Mouse (Mus musculus) G1E (cell line): ENCODE measurements around the gene Fhad1. TPM values are rescaled to one million over a fixed set of nuclear protein-coding genes. Genes with fewer than 3 reads are reported as not detected.

Experiments used
- ATAC-seq: 2 replicates; pipeline ENCODE4 v1.8.0; 2016; ENCODE audit warnings: mild to moderate bottlenecking; ENCODE audit not compliant: insufficient number of reproducible peaks, poor library complexity, low FRiP score, severe bottlenecking; ENCODE audit errors: extremely low read depth
- DNase-seq: peaks from one replicate; pipeline ENCODE4 v3.0.0; 2012; ENCODE audit warnings: low spot score
- H3K27me3 ChIP-seq: 2 replicates; pipeline ENCODE4 v1.6.1; 2012; ENCODE audit warnings: mild to moderate bottlenecking, low read length, inconsistent platforms; ENCODE audit not compliant: insufficient read depth
- H3K36me3 ChIP-seq: replicated peaks from 2 replicates; pipeline ENCODE3; 2012; ENCODE audit warnings: mild to moderate bottlenecking, inconsistent platforms
- H3K4me1 ChIP-seq: 2 replicates; pipeline ENCODE4 v1.6.1; 2012; ENCODE audit warnings: low read depth, low read length, inconsistent platforms, mixed read lengths; ENCODE audit not compliant: insufficient read depth
- H3K4me3 ChIP-seq: 2 replicates; pipeline ENCODE4 v1.5.1; 2012; ENCODE audit warnings: low read depth, mild to moderate bottlenecking, inconsistent platforms, low read length, moderate library complexity, mixed read lengths
- H3K9me3 ChIP-seq: replicated peaks from 2 replicates; pipeline ENCODE4 v1.6.1; 2012; ENCODE audit warnings: inconsistent platforms
- CTCF ChIP-seq: IDR thresholded peaks from 2 replicates; pipeline ENCODE4 v1.5.1; 2012; ENCODE audit warnings: low read depth, low read length, inconsistent platforms, mixed read lengths
- GATA1 ChIP-seq: IDR thresholded peaks from 2 replicates; pipeline ENCODE4 v1.6.1; 2012; ENCODE audit warnings: borderline replicate concordance, low read length, inconsistent platforms, mixed read lengths
- GATA2 ChIP-seq: IDR thresholded peaks from 2 replicates; pipeline ENCODE4 v1.6.1; 2012; ENCODE audit warnings: low read depth, low read length, inconsistent platforms, borderline replicate concordance
- POLR2AphosphoS5 ChIP-seq: IDR thresholded peaks from 2 replicates; pipeline ENCODE4 v1.6.1; 2012; ENCODE audit warnings: low read depth, low read length, inconsistent platforms; ENCODE audit not compliant: insufficient replicate concordance
- TAL1 ChIP-seq: conservative IDR thresholded peaks from 2 replicates; pipeline ENCODE4 v1.6.1; 2012; ENCODE audit warnings: low read depth, low read length, inconsistent platforms, mixed read lengths
- polyA plus RNA-seq: library from polyadenylated mRNA; stranded (reverse); fragments of >175 nt; gene quantifications from 2 replicates; pipeline ENCODE4 v1.2.3, GENCODE M21; 2012
- total RNA-seq, 2 experiments: library from RNA; stranded (forward) in 1 of 2; stranded (reverse) in 1 of 2; fragments of 200-1000 nt in 1 of 2; fragments of >200 nt in 1 of 2; fragmentation: Nextera tagmentation in 1 of 2; gene quantifications; 2 replicates each; pipeline ENCODE4 v1.2.3; 2014 to 2017

Fhad1 gene
- total and polyA plus RNA-seq, 3 experiments: 0.11 TPM; not detected in 2

DNA sequence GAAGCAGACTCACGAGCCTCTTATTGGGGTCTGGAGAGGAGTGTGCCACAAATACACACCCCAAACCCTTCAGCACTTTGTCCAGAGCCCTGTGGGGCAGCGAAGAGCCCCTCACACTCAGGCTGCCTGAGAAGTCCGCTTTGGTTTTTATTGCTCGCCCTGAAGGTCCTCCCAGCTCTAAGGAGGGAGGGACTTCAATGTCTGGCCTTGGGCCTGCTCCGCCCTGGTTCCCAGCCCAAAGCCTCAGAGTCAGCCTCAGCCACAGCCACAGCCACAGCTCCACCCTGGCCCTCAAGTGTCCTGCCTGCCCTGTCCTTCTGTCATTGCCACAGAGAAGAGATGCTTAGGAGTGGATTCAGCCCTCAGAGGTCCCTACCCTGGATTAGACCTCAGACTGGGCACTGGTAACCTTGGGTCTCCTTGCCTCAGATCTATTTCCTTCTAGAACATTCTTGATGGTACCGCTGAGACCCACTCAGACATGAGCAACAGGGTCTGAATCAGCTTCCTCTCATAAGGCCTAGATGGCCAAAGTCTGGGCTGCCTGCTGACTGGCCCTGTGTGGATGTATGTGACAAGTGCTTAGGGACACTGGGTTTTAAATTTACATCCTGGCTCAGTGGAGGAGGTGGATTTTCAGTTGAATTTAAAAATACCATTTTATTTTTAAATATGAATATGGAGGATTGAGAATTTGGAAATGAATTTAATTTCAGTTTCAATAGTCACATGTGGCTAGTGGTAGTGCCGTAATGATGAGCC lies 56.1 kb downstream of the Fhad1 start:
- ATAC-seq (no peak), DNase-seq (no peak)
- Histone ChIP-seq H3K27me3 (no peaks in the 10 kb centered on the region; the same call in 1 of the 2 replicates), H3K4me1 (peaks cover 6% of the 10 kb centered on the region), H3K4me3 (no peak overlapping the region), H3K9me3 (no peaks in the 10 kb centered on the region), H3K36me3 (no peaks in the 10 kb centered on the region)
- no peak for TF ChIP-seq CTCF
- no peak for TF ChIP-seq TAL1
- no peak for TF ChIP-seq POLR2AphosphoS5
- no peak for TF ChIP-seq GATA2
- no peak for TF ChIP-seq GATA1

DNA sequence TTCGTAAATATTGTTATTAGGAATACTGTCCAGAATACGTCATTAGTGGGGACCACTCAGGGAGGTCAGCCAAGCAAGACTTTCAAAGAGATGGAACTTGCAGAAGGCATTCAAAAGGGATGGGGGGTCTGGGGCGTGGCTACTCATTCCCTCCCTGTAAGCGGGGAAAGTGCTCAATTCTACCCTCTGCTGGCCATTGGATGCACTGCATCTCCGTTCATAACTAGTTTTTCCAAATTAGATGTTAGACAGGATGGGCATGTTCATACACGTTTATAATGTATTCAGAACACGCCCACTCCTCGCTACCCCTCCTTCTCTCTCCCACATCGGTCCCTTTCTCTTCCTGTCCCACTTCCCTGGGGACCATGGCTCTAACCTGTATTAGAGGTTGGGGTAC lies 56.7 kb downstream of the Fhad1 start:
- Histone ChIP-seq H3K27me3 (no peaks in the 10 kb centered on the region; the same call in 1 of the 2 replicates), H3K36me3 (no peaks in the 10 kb centered on the region), H3K9me3 (no peaks in the 10 kb centered on the region), H3K4me3 (no peak overlapping the region), H3K4me1 (peaks cover 6% of the 10 kb centered on the region)
- ATAC-seq (no peak; the same call in 1 of the 2 replicates), DNase-seq (peak; percentile 59)
- peak; percentile 87 for TF ChIP-seq CTCF
- no peak for TF ChIP-seq GATA1

DNA sequence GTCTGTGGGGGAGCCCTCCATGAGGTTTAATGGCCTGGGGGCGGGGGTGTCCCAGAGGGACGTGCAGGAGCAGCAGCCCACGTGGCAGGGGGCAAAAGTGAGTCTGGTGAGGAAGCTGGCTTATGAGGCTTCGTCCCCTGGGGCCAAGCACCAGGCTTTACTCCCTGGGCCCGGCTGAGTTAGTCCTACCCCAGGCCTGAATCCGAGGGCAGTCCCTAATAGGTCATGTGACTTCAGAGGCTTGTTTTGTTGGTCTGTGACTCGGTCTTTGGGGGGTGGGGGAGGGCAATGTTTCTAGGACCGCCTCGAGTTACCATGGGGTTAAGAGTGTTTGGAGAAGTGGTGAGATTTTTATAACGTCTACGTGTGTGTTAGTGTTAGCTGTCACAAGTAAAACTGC lies 57.1 kb downstream of the Fhad1 start:
- peaks cover 6% of the 10 kb centered on the region for H3K4me1 ChIP-seq
- no peak for ATAC-seq
- no peaks in the 10 kb centered on the region for H3K36me3 ChIP-seq
- no peaks in the 10 kb centered on the region; the same call in 1 of the 2 replicates for H3K27me3 ChIP-seq
- H3K4me3 ChIP-seq: no peak overlapping the region
- no peak for TF ChIP-seq CTCF
- no peak for TF ChIP-seq GATA1
- no peak for TF ChIP-seq POLR2AphosphoS5
- TF ChIP-seq TAL1: no peak
- no peak for TF ChIP-seq GATA2
- H3K9me3 ChIP-seq: no peaks in the 10 kb centered on the region
- no peak for DNase-seq

DNA sequence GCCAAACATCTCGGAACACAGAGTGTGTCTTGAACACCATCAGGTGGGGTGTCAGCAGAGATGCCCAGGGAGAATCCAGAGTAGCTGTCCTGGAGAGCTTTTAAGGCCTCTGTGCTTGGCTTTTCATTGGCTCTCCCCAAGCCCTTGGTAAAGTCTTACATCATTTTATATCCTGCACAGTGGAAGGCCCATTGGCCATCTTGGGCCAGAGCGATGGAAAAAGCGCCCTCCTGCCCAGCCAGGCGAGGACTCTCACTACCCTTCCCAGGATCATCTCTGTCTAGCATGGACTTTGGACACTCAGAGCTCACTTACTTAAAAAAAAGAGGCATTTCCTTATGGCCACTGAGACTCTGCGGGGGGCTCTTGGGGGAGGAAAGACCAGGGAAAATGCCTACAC lies 58.0 kb downstream of the Fhad1 start:
- H3K4me1 ChIP-seq: peaks cover 6% of the 10 kb centered on the region
- TF ChIP-seq POLR2AphosphoS5 (no peak), GATA2 (no peak), TAL1 (no peak), GATA1 (no peak), CTCF (no peak)
- no peaks in the 10 kb centered on the region for H3K36me3 ChIP-seq
- no peaks in the 10 kb centered on the region for H3K9me3 ChIP-seq
- ATAC-seq (no peak), DNase-seq (no peak)
- H3K27me3 ChIP-seq: no peaks in the 10 kb centered on the region; the same call in 1 of the 2 replicates
- no peak overlapping the region for H3K4me3 ChIP-seq

DNA sequence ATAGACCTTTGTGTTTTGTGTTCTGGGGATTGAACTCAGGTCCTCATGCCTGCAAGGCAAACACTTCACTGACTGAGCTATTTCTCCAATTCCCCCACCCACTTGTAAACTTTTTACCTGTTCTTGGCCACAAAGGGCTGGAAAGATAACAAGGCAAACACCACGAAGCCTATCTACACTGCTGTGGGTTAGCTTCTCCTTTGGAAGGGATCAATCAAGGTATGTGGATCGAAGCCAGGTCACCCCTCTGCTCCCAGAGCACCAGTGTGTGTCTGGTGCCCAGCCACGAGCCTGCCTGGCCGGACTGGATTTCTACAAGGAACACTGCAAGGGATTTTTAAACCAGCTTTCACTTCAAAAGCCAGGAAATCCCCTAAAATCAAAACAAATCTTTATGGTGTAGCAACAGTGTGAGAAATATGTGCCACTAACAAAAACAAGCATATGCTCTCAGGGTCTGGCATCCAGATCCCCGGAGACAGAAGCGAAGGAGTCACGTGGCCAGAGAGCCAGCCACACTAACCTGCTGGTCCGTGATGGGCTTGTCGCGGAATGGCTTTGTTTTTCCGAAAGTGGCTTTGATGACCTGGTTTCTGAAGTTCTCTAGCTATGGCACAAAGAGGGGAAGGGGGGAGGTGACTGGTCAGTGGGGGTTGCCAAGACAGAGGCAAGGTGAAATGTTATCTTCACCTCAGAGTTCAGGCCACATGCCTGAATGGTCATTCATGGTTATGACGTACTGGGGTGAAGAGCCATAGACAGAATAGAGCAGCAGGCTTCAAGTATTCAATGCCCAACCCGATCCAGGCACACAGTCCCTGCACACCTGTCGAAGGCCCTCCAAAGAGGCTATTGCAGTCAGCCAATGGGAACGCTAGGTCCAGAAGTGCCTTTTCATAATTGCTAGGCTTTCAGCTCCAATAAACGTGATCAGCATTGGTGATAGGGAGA lies 59.8 kb downstream of the Fhad1 start:
- Histone ChIP-seq H3K27me3 (no peaks in the 10 kb centered on the region; the same call in 1 of the 2 replicates), H3K9me3 (no peaks in the 10 kb centered on the region), H3K36me3 (no peaks in the 10 kb centered on the region), H3K4me3 (no peak overlapping the region), H3K4me1 (peaks cover 6% of the 10 kb centered on the region)
- no peak for ATAC-seq
- DNase-seq: no peak
- TF ChIP-seq GATA2: no peak
- TF ChIP-seq GATA1: no peak
- TF ChIP-seq POLR2AphosphoS5: no peak
- no peak for TF ChIP-seq TAL1

DNA sequence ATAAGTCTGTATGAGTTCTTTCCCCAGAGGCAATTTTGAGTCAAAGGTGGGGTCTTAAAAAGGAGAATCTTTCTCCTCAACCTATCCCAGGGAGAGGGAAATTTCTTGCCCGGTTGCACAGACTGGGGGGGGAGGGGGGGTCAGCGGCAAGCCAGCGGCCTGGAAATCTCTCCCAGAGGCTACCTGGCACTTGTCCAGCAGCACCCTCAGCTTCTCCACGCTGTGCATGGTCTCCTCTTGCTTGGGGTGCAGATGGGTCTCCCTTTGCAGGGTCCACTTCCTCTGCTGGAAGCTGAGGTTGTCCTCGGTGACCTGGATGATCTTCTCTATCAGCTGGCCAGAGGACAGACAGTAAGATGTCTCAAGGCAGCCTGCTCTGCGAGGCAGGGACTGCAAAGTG lies 61.0 kb downstream of the Fhad1 start:
- TF ChIP-seq GATA1 (no peak), CTCF (no peak), TAL1 (no peak), POLR2AphosphoS5 (no peak), GATA2 (no peak)
- ATAC-seq (no peak), DNase-seq (no peak)
- Histone ChIP-seq H3K27me3 (no peaks in the 10 kb centered on the region; the same call in 1 of the 2 replicates), H3K4me3 (no peak overlapping the region), H3K36me3 (no peaks in the 10 kb centered on the region), H3K9me3 (no peaks in the 10 kb centered on the region), H3K4me1 (peaks cover 6% of the 10 kb centered on the region)
